Mouse (Mus musculus) brain, embryonic 14.5 days (tissue): ENCODE results near the gene Slc26a11. TPM values are rescaled to one million over a fixed set of nuclear protein-coding genes. Genes with fewer than 3 reads are reported as not detected.

Source experiments
- DNase-seq: peaks from one replicate; pipeline ENCODE4 v3.0.0-alpha.2; 2011; ENCODE audit warnings: low read depth
- CTCF ChIP-seq: fragments of 200-500 bp; IDR thresholded peaks from 2 replicates; pipeline ENCODE4 v1.5.1; 2012; ENCODE audit warnings: inconsistent platforms, mild to moderate bottlenecking, moderate library complexity, borderline replicate concordance; ENCODE audit not compliant: insufficient read depth, insufficient read length; ENCODE audit errors: extremely low read depth
- POLR2A ChIP-seq: fragments of 200-500 bp; IDR thresholded peaks from 2 replicates; pipeline ENCODE4 v1.6.1; 2012; ENCODE audit warnings: mild to moderate bottlenecking, inconsistent platforms, borderline replicate concordance; ENCODE audit not compliant: poor library complexity, insufficient read depth, insufficient read length, severe bottlenecking; ENCODE audit errors: extremely low read depth
- polyA plus RNA-seq: library from polyadenylated mRNA; depleted of rRNA; stranded (reverse); fragments of >200 nt; gene quantifications from 2 replicates; pipeline ENCODE4 v1.2.3, GENCODE M21; 2012; rRNA removed

The Slc26a11 gene
- polyA plus RNA-seq, result 10.0 TPM in 2 replicates

DNA sequence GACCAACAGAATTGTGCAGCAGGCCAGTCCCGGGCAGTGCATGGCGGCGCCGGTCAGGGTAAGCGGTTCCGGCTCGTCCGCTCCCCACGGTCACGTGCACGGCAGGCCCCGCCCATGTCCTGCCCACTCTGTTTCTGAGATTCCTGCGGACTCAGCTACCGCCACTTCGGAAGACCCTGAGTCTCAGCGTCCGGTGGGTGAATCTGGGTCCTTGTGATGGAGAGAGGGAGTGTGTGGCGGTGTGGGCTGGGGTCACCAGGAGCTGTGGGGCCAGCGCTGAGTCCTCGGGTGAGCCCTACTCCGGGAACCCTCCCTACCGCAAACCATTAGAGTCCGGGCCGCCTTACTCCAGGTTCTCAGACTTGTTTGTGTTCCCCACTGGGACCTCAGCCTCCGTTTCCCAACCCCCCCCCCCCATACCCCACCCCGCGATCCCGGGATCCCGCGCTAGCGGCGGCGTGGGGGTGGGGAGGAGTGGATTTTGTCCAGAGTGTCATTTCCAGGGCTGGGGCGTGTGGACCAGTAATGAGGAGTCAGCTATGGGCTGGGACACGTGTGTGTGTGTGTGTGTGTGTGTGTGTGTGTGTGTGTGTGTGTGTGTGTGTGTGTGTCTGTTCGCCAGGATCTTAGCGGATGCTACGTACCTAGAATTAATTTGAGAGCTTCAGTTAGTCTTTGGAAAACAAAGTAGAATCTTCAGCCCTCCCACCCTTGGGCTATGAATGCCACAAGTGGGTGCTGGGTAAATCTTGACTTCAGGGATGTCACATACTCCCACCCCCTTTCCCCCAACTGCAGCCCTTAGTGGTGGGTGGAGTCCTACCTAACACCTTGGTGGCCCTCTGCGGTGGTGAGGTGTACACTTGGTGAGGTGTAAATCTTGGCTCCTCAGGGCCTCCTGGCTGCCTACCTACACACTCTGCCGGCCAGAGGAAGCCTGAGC is at the start of gene Slc26a11, which contains the start of gene Sgsh:
Gene Slc26a11 (plus strand): TSS at position 115 of the 943 bp plus-strand sequence.
Gene Sgsh (minus strand): TSS at position 94 of the 943 bp plus-strand sequence.
- TF ChIP-seq CTCF, result no peak
- TF ChIP-seq POLR2A, result no peak
- DNase-seq, result peak; percentile 84

DNA sequence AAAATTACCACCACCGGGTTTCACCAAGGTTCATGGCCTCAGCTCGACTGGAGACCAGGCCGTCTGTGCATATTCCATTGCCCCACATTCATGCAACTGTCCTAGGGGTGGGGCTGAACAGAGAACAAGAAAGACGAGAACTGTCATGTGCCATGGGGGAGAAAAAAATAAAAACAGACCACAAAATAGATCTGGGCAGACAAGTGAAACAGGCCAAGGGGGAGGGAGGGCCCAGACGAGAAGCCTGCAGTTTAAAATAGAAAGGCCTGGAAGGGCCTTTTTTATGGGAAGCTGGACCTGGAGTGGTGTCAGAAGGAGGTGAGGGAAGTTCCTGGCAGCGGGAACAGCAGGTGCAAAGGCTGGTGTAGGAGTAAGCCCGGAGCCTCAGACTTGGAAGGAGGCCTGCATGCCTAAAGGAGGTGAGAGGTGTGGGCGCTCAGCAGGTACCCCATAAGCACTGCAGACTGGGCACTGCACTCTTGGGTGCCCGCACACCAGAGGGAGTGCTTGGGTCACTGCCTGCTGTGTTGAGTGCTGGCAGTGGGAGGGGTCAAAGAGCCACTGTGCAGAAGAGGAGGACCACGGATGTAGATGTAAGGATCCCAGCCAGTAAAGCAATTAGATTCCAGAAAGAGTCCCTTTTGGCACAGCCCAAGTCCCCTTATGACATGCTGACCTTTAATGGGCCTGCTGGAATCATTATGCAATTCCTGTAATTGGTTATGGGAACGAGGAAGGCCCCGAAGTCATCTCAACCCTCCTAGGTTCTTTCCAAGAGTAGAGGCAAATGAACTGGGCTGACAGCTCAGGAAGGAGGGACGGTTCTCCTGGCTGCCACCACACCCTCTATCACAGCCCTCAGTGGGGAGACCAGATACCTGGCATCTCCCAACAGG is 48.3 kb upstream of the Slc26a11 start:
- no peak for TF ChIP-seq CTCF
- no peak for TF ChIP-seq POLR2A
- DNase-seq, result no peak

GRCm38 (mm10) chr11:119307658-119307867 is 47.8 kb upstream of the Slc26a11 start, which contains the start of gene Card14:
Gene Card14 (plus strand): TSS chr11:119307768.
- TF ChIP-seq POLR2A, result no peak
- no peak for TF ChIP-seq CTCF
- DNase-seq, result no peak

DNA sequence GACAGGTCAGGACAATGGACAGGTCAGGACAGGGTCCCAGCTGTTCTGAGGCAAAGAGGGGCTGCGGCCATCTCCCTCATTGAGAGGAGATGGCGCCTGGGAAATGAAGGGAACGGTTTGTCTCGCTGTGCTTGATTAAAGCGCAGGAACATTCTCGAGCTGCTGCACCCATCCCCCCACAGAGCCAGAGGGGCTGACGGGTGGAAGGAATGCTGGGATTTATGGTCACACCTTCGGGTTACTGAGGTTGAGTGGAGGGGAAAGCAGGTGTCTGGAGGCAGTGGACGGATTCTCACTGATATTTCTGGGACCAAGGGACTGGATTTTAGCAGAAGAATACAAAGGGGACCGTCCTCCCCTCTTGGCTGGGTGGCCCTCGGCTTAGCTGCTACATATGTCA is 47.4 kb upstream of the Slc26a11 start:
- no peak for TF ChIP-seq CTCF
- no peak for TF ChIP-seq POLR2A
- DNase-seq, result no peak

- TF ChIP-seq POLR2A, result no peak
- TF ChIP-seq CTCF, result no peak
- no peak for DNase-seq
These were observed 44.7 kb upstream of the Slc26a11 start for GRCm38 (mm10) chr11:119310621-119311020.

- TF ChIP-seq CTCF (no peak), POLR2A (no peak)
- DNase-seq, result no peak
These were observed 41.0 kb upstream of the Slc26a11 start for GRCm38 (mm10) chr11:119314252-119314936.

DNA sequence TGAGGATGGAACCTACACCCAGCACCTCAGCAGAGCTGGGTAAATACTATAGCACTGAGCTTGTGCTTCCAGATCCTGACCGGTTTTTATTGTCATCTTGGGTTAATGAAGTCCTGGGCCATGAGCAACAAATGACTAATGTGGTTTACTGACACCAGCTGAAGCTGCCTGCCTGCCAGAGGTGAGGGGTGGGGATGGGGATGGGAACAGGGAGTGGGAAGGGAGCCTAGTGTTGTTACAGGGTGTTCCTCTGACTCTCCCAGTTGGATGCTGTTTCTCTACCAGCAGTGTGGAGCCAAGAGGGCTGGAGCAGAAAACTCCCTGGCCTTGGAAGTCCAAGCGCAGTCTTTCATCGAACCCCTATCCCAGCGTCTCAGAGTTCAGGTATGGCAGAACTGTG is 38.6 kb upstream of the Slc26a11 start:
- no peak for DNase-seq
- no peak for TF ChIP-seq CTCF
- no peak for TF ChIP-seq POLR2A

DNA sequence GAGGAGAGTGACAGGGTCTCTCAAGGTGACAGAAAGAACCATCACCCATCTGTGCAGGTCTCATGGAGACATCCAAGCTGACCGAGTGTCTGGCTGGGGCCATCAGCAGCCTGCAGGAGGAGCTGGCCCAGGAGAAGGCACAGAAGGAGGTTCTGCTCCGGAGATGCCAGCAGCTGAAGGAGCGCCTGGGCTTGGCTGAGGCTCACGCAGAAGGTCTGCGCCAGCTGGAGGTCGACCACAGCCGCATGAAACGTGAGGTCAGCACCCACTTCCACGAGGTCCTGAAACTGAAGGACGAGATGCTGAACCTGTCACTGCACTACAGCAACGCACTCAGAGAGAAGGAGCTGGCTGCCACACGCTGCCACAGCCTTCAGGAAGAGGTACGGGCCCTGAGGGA is 32.8 kb upstream of the Slc26a11 start:
- DNase-seq, result no peak
- TF ChIP-seq POLR2A (no peak), CTCF (no peak)

DNA sequence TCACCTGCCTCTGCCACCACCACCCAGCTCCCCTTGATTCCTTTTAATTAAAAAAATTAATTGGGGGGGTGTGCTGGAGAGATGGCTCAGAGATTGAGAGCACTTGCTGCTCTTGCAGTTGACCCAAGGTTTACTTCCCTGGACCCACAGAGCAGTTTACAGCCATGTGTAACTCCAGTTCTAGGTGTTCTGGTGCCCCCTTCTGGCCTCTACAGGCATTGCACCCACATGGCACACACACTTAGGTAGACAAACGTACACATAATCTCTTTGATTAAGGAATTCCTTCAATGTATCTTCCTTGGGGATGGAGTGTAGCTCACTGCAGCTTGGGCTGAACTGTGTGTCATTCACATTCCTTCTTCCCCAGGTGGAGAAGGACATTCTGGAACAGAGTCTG is 30.3 kb upstream of the Slc26a11 start:
- TF ChIP-seq CTCF (peak; percentile 4; the same call in 1 of the 2 replicates), POLR2A (no peak)
- DNase-seq, result no peak

DNA sequence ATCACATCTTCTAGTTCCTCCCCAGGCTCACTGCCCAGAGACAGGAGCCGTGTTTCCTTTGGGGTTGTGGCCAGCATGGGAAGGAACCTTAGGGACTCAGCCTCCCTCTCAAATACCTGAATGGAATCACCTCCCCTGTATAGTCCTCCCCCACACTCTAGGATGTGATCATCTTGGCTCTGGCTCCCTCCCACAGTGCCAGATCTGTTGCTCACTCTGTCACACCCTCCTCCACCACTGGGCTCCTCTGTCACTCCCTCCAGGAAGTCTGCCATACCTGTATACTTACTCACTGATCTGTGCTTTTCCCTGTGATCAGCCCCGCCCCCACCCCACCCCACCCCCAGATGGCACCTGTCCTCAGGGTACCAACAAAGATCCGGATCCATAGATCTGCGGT is 24.8 kb upstream of the Slc26a11 start:
- TF ChIP-seq POLR2A (no peak), CTCF (no peak)

GRCm38 (mm10) chr11:119331970-119332369 is 23.4 kb upstream of the Slc26a11 start:
- no peak for TF ChIP-seq CTCF
- no peak for TF ChIP-seq POLR2A
- no peak for DNase-seq

More for the DNA sequence above, 24.8 kb upstream of the Slc26a11 start:
- DNase-seq, result no peak
